Mouse (Mus musculus) embryo, embryonic 9.5 days (tissue): ENCODE measurements around the gene Bglap3.
"Not testable (repeated sequence)": the region's sequence is repeated elsewhere in the genome, so short reads cannot be mapped to it uniquely, and the experiment has no call there.

Experiments
- DNase-seq: peaks from one replicate; pipeline ENCODE4 v3.0.0-alpha.2; 2017; ENCODE audit errors: extremely low spot score

Gene Bglap3

DNA sequence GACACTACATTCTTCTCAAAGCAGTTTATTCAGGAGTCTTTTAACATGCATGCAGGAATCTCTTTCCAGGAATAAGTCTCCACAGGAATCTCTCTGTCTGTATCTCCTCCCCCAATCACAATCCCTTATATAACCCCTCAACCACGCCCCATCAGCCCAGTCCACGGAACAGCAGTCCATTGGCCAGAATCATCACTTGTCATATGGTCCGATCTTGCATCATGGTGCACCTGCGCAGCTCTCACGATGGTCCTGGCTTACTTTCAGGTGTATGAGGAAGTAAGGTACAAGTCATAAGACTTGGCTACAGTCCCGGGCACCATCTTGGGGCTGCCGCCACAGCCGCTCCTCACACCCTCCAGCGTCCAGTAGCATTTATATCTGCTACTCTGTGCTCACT lies at the start of gene Bglap3:
TSS of gene Bglap3 (minus strand) at position 101 of the 400 bp plus-strand sequence.
- not testable (repeated sequence) for DNase-seq

DNA sequence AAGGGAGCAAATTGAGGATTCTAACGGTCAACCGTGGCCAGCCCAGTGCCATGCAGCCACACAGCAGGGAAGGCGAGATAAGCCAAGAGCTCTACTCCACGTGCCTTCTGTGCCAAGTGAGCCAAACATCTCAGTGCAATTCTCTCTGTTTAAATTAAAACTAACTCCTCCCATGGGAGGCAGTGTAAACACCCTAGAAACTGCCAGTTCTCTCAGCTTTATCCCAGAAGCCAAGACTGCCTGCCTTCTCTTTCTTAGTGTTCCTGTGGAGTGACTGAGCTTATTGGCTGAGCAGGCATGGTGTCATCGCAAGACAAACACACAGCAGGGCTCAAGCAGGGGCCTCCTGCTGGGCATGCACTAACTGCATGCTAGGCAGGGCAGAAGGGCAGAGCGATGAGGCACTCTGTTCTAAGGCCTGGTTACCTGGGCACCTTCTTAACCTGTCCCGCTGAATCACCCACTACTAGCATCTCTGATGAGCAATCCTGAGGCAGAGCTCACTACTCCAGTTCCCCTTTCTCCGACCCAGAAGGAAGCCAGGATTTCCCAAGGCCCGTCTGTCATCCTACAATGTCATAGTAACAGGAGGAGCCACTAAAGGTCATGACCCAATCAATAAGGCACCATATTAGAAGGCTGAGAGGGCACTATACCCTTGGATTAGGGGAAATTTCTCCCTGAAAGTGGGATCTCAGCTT lies 49.6 kb upstream of the Bglap3 start:
- DNase-seq = no peak

DNA sequence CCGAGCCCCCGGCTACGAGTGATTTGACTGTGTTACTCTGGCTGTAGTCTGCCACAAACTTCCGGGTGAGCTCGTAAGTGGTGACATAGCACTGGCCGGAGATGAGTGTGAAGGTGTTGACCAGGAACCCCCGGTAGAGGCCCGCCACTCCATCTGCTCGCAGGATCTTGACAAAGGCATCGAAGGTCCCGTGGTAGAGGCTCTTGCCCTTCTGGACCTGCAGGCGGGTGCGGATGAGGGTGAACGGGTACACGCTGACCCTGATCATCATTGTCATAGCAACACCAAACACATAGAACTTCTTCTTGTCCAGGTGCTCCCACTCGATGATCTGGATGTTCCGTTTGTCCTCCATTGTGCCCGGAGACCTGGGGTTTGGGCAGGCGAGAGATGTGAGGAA lies 48.2 kb upstream of the Bglap3 start:
- no peak for DNase-seq

DNA sequence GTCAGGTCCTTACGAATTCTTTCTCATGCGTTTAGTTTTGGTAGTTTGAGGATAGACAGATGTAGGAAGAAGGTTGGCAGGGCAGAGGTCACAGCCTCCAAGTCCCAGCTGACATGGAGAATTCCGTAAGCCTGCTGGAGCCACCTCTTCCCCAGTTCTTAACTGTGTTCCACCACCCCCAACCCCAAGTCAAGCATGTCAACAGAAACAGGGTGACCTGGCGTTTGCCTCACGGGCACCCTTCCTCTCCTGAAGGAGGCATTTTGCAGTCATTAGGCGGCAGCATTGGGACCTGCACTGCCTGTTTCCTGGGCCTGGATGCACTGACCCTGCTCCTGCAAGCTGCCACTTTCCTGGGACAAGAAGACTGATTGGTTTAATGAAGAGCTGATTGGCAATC lies 45.5 kb upstream of the Bglap3 start:
- no peak for DNase-seq

DNA sequence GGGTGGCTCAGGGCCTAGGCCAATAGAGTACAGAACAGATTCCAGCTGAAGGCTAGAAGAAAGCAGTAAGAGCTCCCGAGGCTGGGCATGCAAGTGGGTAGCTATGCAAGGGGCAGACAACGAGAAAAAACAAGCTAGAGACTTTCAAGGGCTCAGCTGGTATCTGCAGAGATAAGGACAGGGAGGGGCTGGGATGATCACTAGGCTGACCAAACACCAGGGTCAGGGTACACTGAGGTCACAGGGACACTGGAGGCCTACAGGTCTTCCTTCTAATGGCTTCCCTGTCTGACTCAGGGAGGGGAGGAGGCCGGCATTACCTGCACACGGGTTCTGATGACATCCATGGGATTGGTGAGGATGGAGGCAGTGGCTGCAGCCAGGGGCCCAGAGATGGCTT lies 43.1 kb upstream of the Bglap3 start:
- no peak for DNase-seq

DNA sequence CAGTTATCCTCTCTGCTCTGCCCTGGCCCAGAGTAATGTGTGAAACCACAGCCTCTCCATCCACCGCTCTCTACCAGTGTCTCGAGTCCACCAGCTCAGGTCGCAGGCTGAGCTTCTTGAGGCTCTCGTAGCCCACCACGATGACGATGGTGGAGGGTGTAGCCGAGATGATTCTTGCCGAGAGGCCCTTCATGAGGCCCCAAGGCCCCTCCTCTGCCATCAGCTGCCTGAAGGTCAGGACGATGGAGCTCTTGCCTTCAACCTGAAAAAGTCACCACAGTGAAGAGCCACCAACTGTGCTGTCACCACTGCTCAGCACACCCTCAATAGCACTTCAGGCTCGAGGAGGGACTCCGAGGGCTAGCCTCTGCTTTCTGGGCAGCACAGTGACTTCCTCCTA lies 40.1 kb upstream of the Bglap3 start:
- no peak for DNase-seq

DNA sequence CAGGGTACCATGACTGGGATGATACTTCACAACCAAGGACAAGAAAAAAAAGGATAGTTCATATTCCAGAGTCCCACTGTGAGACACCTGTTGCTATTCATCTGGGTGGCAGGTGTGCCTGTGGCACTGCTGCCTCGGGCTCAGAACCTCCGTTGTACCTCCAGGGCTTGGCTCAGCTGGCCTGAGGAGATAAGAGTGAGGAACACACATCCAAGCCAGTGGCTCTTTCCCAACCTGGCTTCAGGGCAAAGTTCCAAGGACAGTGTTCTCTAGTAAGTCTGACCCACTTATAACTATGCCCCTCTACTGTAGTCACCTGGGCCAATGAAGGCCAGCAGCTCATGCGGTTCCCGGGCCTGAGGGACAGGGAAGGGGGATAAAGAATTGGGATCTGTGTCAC lies 39.1 kb upstream of the Bglap3 start:
- DNase-seq = no peak

DNA sequence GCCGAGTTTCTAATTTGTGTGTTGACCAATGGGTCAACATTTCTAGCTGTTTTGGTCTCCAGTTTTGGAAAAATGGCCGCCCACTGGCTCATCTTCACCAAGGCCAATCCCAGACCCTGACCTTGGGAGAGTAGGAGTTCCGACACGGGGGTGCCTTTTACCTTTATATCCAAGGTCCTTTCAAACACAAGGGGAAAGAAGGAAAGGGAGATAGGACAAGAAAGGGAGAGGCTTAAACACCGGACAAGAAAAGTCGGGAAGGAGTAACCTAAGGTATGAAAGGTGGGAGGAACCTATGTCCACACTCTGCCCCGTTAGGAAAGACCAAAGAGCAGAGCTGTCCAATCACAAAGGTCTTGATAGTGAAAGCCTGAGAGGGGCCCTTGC lies 38.1 kb upstream of the Bglap3 start:
- no peak for DNase-seq

DNA sequence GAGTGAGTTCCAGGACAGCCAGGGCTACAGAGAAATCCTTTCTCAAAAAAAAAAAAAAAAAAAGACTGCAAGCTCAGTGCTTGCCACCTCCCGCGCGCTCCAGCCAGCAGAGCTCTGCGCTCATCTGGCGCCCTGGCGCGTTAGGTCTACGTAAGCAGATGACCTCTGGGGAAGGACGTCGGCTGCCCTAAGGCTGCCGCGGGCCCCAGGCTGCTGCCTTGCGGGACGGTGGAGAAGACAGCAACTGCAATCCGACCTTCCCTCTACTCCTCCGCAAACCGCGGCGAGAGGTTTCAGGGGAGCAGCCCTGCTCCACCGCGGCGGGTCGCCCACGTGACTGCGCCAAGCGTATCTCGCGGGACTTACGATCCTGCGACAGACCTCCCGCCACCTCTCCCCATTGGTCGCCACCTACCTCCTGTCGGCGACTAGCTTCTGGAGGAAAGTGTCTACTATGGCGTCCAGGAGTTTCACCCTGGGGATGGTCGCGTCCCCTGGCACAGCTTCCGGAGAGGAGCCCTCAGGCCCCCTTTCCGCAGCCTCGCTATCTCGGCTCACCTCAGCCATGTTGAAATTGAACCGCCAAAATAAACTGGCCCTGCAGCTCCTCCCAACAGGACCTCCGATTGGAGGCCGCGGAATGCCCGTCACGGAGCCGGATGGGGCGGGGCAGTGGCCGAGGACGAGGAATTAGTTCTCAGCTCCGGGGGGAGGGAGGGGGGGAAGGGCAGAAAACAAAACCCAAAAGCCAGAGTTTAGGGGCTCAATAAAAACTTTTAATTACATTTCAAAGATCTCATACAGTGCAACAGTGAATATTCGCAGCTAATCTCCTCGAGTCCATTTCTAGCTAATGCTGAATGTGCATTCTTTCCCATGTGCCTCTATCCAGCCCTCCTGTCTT lies 37.5 kb upstream of the Bglap3 start, which contains the start of gene Pmf1:
TSS of gene Pmf1 (minus strand) at position 591 of the 904 bp plus-strand sequence.
- DNase-seq = peak; percentile 96

DNA sequence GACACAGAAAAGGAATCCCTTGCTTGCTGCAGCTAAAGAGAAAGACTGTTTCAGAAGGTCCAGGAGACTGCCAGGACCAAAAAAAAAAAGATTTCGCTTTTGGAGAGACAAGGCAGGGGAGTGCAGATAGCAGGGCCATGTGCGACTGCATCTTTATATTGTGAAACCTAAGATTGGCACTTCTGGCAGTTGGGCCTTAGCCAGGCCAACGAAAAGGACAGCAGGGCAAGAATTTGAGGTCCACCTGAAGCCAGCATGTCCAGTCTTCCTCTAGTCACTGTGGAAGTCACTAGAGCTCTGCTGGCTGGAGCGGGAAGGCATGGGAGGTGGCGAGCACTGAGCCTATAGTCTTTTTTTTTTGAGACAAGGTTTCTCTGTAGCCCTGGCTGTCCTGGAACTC lies 36.4 kb upstream of the Bglap3 start:
- DNase-seq = no peak

DNA sequence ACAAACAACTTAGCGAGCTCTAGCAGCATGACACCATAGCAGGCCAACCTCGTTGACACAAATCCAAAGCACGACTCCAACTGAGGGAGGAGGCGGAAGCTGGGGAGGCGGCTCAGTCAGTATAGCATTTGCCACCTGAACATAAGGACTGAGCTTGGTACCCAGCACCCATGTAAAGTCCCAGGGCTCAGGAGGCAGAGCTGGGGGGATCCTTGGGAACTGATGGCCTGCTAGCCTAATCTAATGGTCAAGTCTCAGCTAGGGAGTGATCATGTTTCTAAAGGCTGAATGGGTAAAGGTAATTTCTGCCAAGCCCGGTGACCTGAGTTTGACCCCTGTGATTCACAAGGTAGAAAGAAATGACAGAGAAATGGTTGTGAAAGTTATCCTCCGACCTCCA lies 35.0 kb upstream of the Bglap3 start:
- no peak for DNase-seq

DNA sequence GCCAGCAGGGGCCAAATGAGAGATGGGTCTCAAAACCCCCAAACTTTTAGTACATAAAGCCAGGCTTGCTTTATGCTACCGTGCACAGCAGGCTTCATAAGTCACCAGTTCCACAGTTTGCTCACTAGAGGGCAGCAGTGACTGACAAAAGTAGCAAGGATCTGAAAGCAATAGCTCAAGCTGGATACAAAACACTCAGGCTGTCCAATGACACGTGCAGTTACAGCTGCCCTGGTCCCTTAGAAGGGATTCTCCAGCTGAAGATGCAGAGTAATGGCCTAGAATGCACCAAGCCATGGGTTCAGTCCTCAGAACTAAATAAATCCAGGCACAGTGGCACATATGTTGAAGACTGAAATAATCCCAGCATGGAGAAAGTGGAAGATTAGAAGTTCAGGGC lies 34.5 kb upstream of the Bglap3 start:
- DNase-seq = peak; percentile 76

DNA sequence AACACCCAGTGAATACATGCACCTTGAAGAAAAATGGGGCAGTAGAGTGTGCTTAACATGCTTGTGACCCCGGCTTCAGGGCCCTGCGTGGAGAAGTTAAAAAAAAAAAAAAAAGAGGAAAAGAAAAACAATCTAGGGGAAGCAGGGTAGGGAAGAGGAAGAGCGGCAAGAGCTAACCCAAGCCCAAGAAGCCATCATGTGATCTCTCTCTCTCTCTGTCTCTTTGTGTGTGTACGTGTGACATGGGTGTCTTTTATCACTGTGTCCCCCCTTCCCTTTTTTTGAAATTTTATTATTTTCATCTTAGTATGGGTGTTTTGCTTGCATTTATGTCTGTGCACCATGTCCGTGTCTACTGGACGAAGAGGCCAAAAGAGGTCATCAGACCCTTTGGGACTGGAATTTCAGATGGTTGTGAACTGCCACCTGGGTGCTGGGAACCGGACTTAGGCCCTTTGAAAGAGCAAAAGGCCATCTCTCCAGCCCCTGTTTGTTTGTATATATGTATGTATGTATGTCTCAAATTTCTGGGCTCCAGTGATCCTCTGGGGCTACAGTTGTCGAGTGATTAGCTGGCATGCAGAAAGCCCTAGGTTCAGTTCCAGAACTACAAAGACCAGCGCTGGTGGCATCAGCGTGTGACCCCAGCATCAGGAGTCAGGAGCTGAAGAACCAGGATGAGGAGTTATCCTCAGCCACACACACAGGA lies 31.1 kb upstream of the Bglap3 start:
- DNase-seq = no peak

DNA sequence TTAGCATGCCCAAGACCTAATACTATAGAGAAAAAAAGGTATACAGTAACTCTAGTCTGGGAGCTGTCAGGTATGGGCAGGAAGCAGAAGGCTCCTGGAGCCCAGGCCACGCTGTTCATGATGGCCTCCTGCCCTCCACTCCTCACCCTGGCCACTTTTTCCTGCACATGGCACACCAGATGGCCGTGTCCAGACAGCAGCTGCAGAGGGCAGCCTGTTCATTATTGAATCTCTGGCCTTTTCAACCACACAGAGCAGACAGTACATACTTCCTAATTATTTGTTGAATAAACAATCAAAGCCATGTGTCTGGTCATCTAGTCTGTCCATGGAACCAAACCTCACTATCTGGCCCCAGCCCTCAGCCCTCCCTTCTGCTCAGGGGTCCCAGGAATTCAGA lies 26.1 kb upstream of the Bglap3 start:
- no peak for DNase-seq

DNA sequence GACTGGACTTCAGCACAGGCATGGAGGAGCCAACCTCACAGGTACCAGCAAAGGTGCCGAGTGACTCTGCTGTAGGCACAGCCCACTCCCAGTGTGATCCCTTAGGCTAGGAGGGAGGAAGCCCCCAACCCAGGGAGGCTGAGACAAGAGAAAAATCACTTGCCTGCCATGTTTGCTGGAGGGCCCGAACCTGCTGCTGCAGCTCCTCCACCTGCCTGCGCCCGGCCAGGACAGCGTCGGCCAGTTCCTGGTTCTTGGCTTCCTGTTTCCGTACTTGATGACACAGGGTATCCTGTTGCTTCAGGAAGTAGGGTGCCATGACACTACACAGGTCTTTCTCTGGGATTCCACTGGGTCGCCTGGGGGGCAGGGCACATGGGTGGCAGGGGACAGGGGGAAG lies 23.2 kb upstream of the Bglap3 start:
- DNase-seq = no peak

DNA sequence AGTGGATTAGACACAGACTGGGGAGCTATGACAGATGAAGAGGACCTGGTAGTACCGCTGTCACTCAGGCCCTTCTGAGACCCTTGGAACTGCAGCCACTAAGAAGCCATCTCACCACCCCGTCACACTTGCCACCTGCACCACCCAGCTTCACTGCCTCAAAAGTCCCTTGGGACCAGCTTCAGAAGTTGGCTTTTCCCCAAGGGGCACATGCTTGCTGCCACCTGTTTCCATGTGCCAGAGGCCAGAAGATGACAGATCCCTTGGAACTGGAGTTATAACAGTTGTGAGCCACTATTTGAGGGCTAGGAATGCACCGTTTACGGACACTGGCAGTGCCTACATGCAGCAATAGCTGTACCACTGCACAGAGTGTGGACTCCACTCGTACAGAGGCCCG lies 22.7 kb upstream of the Bglap3 start:
- no peak for DNase-seq

DNA sequence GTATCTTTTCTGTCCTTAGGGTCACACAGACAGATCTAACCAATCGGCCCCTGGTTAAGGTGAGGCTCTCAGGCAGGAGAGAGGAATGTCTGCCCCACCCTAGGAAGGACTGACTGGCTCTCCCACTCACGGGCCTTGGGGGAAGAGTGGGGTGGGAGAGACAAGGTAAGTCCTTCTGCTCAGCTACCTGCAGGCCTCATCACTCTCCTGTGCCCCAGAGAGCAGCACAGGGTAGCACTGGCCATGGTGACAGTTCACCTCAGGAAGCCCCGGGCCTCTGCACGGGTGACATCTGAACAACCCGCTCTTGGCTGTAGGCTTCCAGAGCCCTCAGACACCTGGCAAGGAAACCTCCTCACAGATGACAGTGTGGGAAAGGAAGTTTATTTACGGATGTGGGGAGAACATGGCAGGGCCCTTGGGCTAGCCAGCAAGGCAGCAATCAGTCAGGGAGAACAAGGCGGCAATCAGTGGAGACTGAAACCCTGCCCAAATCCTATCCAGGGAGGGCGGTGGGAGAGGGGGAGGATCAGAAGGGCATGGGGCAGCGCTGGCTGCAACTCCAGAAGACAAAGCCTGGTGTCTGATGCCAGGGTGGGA lies 21.3 kb upstream of the Bglap3 start:
- DNase-seq = no peak

DNA sequence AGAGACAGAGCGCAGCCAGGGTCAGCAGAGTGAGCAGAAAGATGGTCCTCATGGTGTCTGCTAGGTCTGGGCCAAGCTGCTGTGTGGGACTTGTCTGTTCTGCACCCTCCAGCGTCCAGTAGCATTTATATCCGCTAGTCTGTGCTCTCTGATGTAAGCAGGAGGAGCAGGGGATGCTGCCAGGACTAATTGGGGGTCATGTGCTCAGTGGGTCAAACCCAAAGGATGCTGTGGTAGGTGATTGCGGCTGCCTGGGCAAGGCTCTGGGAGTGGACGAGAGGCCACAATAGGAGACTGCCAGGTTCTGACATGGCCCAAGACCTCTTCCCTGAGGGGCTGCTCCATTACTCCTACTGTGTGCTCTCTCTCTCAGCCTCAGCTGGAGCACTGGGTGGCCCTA lies 11.8 kb upstream of the Bglap3 start, which contains the start of gene Bglap:
TSS of gene Bglap (minus strand) at position 101 of the 400 bp plus-strand sequence.
- DNase-seq = no peak

DNA sequence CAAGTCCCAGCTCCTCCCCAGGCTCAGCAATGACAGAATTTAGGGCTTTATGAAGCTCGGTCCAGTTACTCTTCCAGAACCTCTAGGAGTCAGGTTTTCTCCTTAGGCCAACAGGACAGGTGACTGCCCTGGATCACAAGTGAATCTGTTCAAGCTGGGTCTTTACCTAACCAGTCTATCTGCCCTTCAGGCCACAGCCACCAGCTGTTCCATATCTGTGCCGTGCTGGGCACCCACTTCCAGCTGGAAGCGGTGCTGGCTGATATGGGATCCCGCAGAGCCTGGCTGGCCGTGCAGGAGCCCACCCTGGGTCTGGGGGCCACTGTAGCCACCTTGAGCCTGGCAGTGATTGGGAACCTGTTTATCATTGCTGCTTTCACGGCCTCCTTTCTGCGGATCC lies 9.8 kb upstream of the Bglap3 start:
- not testable (repeated sequence) for DNase-seq

DNA sequence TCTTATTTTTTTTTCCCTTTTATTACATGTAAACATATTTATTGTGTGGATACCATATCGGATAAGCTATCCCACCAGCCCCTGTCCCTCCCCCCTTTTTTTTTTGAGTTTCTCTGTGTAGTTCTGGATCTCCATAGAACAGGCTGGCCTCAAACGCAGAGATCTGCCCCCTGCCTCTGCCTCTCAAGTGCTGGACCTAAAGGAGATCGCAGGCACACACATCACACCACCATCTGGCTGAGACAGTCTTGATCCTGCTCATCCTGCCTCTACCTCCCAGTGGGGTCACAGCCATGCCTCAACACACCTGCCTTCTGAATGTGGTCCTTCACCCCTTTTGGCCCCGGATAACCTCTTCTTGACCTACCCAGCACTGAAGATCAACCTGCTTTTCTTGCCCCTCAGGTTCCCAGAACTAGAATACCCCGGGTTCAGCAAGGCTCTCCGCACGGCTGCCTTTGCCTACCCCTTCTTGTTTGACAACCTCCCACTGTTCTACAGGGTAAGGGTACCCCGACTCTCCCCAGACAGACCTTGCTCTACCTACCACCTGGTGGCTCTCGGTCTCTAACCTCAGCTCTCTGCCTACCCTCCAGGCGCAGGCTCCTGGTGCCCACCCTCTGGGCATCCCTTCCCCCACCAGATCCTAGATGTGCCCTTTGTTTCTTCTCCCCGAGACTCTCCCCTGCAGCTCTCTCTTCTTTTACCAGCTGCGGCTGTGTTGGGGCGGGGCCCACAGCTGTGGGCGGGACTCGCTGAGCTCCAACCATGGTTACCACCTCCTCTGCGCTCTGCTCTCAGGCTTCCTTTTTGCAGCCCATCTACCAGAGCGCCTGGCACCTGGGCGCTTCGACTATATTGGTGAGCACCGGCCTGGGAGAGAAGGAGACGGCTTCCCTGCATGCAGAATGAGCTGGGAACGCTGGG lies 9.1 kb upstream of the Bglap3 start:
- DNase-seq = peak; percentile 66

DNA sequence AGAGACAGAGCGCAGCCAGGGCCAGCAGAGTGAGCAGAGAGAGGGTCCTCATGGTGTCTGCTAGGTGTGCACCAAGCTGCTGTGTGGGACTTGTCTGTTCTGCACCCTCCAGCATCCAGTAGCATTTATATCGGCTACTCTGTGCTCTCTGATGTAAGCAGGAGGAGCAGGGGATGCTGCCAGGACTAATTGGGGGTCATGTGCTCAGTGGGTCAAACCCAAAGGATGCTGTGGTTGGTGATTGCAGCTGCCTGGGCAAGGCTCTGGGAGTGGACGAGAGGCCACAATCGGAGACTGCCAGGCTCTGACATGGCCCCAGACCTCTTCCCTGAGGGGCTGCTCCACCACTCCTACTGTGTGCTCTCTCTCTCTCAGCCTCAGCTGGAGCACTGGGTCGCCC lies 6.1 kb upstream of the Bglap3 start, which contains the start of gene Bglap2:
TSS of gene Bglap2 (minus strand) at position 101 of the 400 bp plus-strand sequence.
- not testable (repeated sequence) for DNase-seq
